Mouse (Mus musculus) CH12.LX (cell line): ENCODE measurements at regions not wholly inside any gene's neighbourhood (a gene's known extent, or its start where the extent isn't known, plus 50 kb on each side); places are given as distances from the start of the nearest gene placed in this dataset.
A peak's percentile ranks its signal among the peaks of the same experiment; 100 is the strongest.

Source experiments
- CTCF ChIP-seq, 2 experiments: IDR thresholded peaks in 1 of 2; conservative IDR thresholded peaks in 1 of 2; 2 replicates each; pipeline ENCODE4 v1.5.1; 2011 to 2012; ENCODE audit warnings: low read depth in 2 of 2, low read length in 2 of 2, improper control_type of control experiment in 1 of 2, inconsistent platforms in 1 of 2, mild to moderate bottlenecking in 1 of 2, moderate library complexity in 1 of 2
- EP300 ChIP-seq: IDR thresholded peaks from 2 replicates; pipeline ENCODE4 v1.6.1; 2011; ENCODE audit warnings: low read length, improper control_type of control experiment
- POLR2A ChIP-seq: IDR thresholded peaks from 2 replicates; pipeline ENCODE4 v1.6.1; 2011; ENCODE audit warnings: low read depth, mild to moderate bottlenecking, improper control_type of control experiment, low read length
- RCOR1 ChIP-seq: conservative IDR thresholded peaks from 2 replicates; pipeline ENCODE4 v1.6.1; 2012; ENCODE audit warnings: low read depth, mild to moderate bottlenecking, inconsistent platforms, low read length, improper control_type of control experiment
- SIN3A ChIP-seq: IDR thresholded peaks from 2 replicates; pipeline ENCODE4 v1.6.1; 2012; ENCODE audit warnings: low read length, improper control_type of control experiment, inconsistent platforms
- TCF12 ChIP-seq: IDR thresholded peaks from 2 replicates; pipeline ENCODE4 v1.6.1; 2014; ENCODE audit warnings: low read depth, mild to moderate bottlenecking, inconsistent platforms, low read length, improper control_type of control experiment
- USF1 ChIP-seq: IDR thresholded peaks from 2 replicates; pipeline ENCODE4 v1.6.1; 2014; ENCODE audit warnings: low read depth, mild to moderate bottlenecking, inconsistent platforms, low read length, improper control_type of control experiment
- ZKSCAN1 ChIP-seq: IDR thresholded peaks from 2 replicates; pipeline ENCODE4 v1.6.1; 2012; ENCODE audit warnings: low read depth, inconsistent platforms, low read length, improper control_type of control experiment, borderline replicate concordance

DNA sequence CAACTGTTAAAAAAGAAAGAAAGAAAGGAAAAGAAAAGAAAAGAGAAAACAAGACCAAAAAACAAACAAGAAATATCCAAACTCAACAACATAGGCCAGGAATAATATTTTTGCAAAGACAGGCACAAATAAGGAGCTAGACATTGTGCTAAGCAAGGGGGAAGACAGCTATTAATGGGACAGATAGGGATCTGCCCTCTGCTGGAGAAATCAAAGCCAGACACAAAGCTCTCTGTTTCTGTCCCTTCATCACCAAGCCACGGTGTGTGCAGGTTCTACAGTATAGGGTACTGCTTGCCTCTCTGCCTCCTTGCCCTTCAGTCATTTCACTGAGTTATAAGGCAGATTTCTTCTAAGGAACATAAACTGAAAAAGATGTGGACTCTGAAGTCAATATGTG is 57.8 kb upstream of the Chchd3 start:
- no peak for TF ChIP-seq POLR2A
- no peak for TF ChIP-seq EP300
- peak in 1 of 2 experiments; percentile 51; a peak in 2 of 4 replicates for TF ChIP-seq CTCF (conservative IDR thresholded peaks at IDR 0.05 in 1 of 2, IDR thresholded peaks at IDR 0.05 in 1 of 2; ENCODE audit: low read depth in 2 of 2, low read length in 2 of 2)
- no peak for TF ChIP-seq TCF12
- TF ChIP-seq RCOR1, result no peak
- no peak for TF ChIP-seq USF1
- TF ChIP-seq SIN3A, result no peak
- no peak for TF ChIP-seq ZKSCAN1
